11 mouse cellular contexts compared by ENCODE assay signal in the genomic region with DNA sequence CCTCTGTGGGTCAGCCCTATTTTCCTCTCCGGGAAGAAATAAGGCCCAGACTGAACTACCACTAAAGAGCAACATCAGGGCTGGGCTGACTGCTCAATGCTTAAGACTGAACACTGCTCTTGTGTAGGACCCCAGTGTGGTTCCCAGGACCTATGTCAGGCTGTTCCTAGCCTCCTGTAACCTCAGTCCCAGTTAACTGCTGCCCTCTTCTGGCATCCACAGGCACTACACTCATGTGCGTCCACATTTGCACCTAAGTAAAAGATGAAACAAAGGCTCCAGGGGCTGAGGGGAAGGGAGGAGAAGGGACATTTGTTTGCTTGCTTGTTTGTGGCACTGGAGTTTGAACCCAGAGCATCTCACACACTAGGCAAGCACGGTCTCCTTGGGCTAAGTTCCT. TPM values are rescaled to one million over a fixed set of nuclear protein-coding genes. Genes with fewer than 3 reads are reported as not detected.
DNase-seq lines count a peak whose midpoint lies in the region; ATAC-seq and TF ChIP-seq lines count a peak whose summit lies in the region.
"Had no signal": no experiment of that assay in that cellular context is flagged by ENCODE, and none has a peak within 500 bp of the region (broad histone marks: within the 10 kb centered on the region; RNA-seq: fewer than 3 reads in every experiment).

No protein-coding gene starts in this region.

- ATAC-seq in heart, embryonic 12.5 days (ENCODE audit: insufficient number of reproducible peaks, low FRiP score): no peak
- ATAC-seq: activated CD4-positive, CD25-positive, alpha-beta regulatory T cell, adult 4 months; forebrain, embryonic 16.5 days; midbrain, embryonic 16.5 days had no signal

- TF ChIP-seq EP300 in heart, adult 2 months (IDR thresholded peaks at IDR 0.05; ENCODE audit: insufficient read depth, low read depth, low read length): no peak

- H3K79me2 ChIP-seq in heart, adult 2 months (replicated peaks; ENCODE audit: control insufficient read depth, insufficient read depth, low read length): no peaks in the 10 kb centered on the region

- H3K4me2 ChIP-seq in heart, embryonic 12.5 days: no peak overlapping the region

- 88% methylated on average over 3 of the region's 3 CpGs for WGBS in heart, adult 2 months
- WGBS in heart, embryonic 12.5 days: 76% methylated on average over 3 of the region's 3 CpGs
- 76% methylated on average over 3 of the region's 3 CpGs for WGBS in embryonic facial prominence, embryonic 10.5 days

- no peaks in the 10 kb centered on the region for H3K27me3 ChIP-seq in heart, adult 2 months (ENCODE audit: control insufficient read depth, insufficient read depth, low read length)
- H3K27me3 ChIP-seq in heart, embryonic 12.5 days (replicated peaks): no peaks in the 10 kb centered on the region; the same call in 1 of the 2 replicates
- H3K27me3 ChIP-seq in testis, adult 2 months (ENCODE audit: control insufficient read depth, insufficient read depth, low read length): no peaks in the 10 kb centered on the region
- H3K27me3 ChIP-seq in embryonic facial prominence, embryonic 10.5 days (replicated peaks; ENCODE audit: low read depth, poor library complexity, severe bottlenecking): peaks cover 22% of the 10 kb centered on the region
- no peaks in the 10 kb centered on the region for H3K27me3 ChIP-seq in splenic B cell, adult 2 months (ENCODE audit: control insufficient read depth, insufficient read depth, low read length, poor library complexity, severe bottlenecking)

- no peaks in the 10 kb centered on the region for H3K36me3 ChIP-seq in heart, adult 2 months (ENCODE audit: control insufficient read depth, insufficient read depth, low read length)
- no peaks in the 10 kb centered on the region for H3K36me3 ChIP-seq in heart, embryonic 12.5 days
- no peaks in the 10 kb centered on the region for H3K36me3 ChIP-seq in testis, adult 2 months (ENCODE audit: control insufficient read depth, insufficient read depth, low read length)
- no peaks in the 10 kb centered on the region for H3K36me3 ChIP-seq in embryonic facial prominence, embryonic 10.5 days (replicated peaks)
- no peaks in the 10 kb centered on the region for H3K36me3 ChIP-seq in splenic B cell, adult 2 months (ENCODE audit: control insufficient read depth, insufficient read depth, low read length, poor library complexity, severe bottlenecking)

- no peak for TF ChIP-seq POLR2A in heart, adult 2 months (IDR thresholded peaks at IDR 0.05; ENCODE audit: insufficient read depth, low read depth, low read length)
- TF ChIP-seq POLR2A in testis, adult 2 months (IDR thresholded peaks at IDR 0.05; ENCODE audit: control insufficient read depth, low read depth, low read length): no peak

- H3K4me1 ChIP-seq in heart, adult 2 months (ENCODE audit: control insufficient read depth, insufficient read depth, low read length): no peaks in the 10 kb centered on the region; the same call in 1 of the 2 replicates
- H3K4me1 ChIP-seq in heart, embryonic 12.5 days (replicated peaks): peaks cover 12% of the 10 kb centered on the region
- peaks cover 4% of the 10 kb centered on the region for H3K4me1 ChIP-seq in testis, adult 2 months (ENCODE audit: control insufficient read depth, insufficient read depth, low read length)
- H3K4me1 ChIP-seq in embryonic facial prominence, embryonic 10.5 days: peaks cover 17% of the 10 kb centered on the region

- TF ChIP-seq CTCF in heart, adult 2 months (IDR thresholded peaks at IDR 0.05): peak; percentile 63
- peak; percentile 54; the same call in 1 of the 2 replicates for TF ChIP-seq CTCF in testis, adult 2 months (IDR thresholded peaks at IDR 0.05; ENCODE audit: control insufficient read depth, insufficient read depth, insufficient replicate concordance, low read depth, low read length)

- H3K27ac ChIP-seq in heart, adult 2 months: no peak overlapping the region
- H3K27ac ChIP-seq in heart, embryonic 12.5 days (ENCODE audit: poor library complexity, severe bottlenecking): no peak overlapping the region
- no peak overlapping the region for H3K27ac ChIP-seq in testis, adult 2 months (ENCODE audit: control insufficient read depth, insufficient read depth, low read depth, low read length)
- no peak overlapping the region for H3K27ac ChIP-seq in embryonic facial prominence, embryonic 10.5 days (replicated peaks)

- peak in 1 of 2 experiments; percentile 28 for DNase-seq in heart, adult 2 months
- no peak for DNase-seq in testis, postnatal 10 days (ENCODE audit: low spot score)
- peak; percentile 45 for DNase-seq in embryonic facial prominence, embryonic 10.5 days (ENCODE audit: low spot score)
- DNase-seq in splenic B cell, adult 2 months (ENCODE audit: low read depth, low spot score): peak; percentile 29
- DNase-seq in urinary bladder, postnatal 36 days (ENCODE audit: low spot score in 2 of 2): no peak
- no peak for DNase-seq in frontal cortex, postnatal 25 days (ENCODE audit: low spot score in 2 of 2)

- H3K9ac ChIP-seq in heart, adult 2 months (ENCODE audit: low read depth, low read length): no peak overlapping the region
- H3K9ac ChIP-seq in heart, embryonic 12.5 days: no peak overlapping the region

- no peak overlapping the region for H3K4me3 ChIP-seq in heart, adult 2 months
- no peak overlapping the region for H3K4me3 ChIP-seq in heart, embryonic 12.5 days
- H3K4me3 ChIP-seq in testis, adult 2 months (ENCODE audit: control insufficient read depth, low read depth, low read length): no peak overlapping the region
- no peak overlapping the region for H3K4me3 ChIP-seq in embryonic facial prominence, embryonic 10.5 days

- intact Hi-C loops in heart, adult 2 months (cut with DNase I): no loop called here

- 0 out of 2 replicates have a peak, but pooled peaks cover 5% of the 10 kb centered on the region for H3K9me3 ChIP-seq in heart, embryonic 12.5 days (replicated peaks)
- peaks cover 3% of the 10 kb centered on the region; the same call in 1 of the 2 replicates for H3K9me3 ChIP-seq in embryonic facial prominence, embryonic 10.5 days

RNA-seq across cellular contexts. Expression of gene Tcf7l1, which starts 39.8 kb away (rescaled TPM):
- total RNA-seq in heart, adult 2 months (2021): 10 to 100 TPM in 1 of 2 experiments, 1 to 10 TPM in 1; 8.8 to 10.0 TPM
- polyA plus RNA-seq in heart, adult 2 months (2012; rRNA removed): 10.6 and 17.7 TPM in 2 replicates
- 18.5 and 20.2 TPM in 2 replicates for polyA plus RNA-seq in heart, embryonic 12.5 days (2016; fragmentation: Nextera tagmentation; extraction: Ambion mirVana)
- polyA plus RNA-seq in testis, adult 2 months (2012; rRNA removed): 3.0 and 3.5 TPM in 2 replicates
- 34.8 and 37.1 TPM in 2 replicates for polyA plus RNA-seq in embryonic facial prominence, embryonic 10.5 days (2016; fragmentation: Nextera tagmentation; extraction: Ambion mirVana)

Comparison
In these comparisons a context has a peak if more than half of its experiments do, and no peak if none do; other contexts are left out.
1. DNase-seq: peak in embryonic facial prominence, embryonic 10.5 days (single experiment) and splenic B cell, adult 2 months (single experiment); none in testis, postnatal 10 days (single experiment), urinary bladder, postnatal 36 days (0 of 2) and frontal cortex, postnatal 25 days (0 of 2).